Mouse (Mus musculus): ENCODE results near the gene Gm10320.

DNA sequence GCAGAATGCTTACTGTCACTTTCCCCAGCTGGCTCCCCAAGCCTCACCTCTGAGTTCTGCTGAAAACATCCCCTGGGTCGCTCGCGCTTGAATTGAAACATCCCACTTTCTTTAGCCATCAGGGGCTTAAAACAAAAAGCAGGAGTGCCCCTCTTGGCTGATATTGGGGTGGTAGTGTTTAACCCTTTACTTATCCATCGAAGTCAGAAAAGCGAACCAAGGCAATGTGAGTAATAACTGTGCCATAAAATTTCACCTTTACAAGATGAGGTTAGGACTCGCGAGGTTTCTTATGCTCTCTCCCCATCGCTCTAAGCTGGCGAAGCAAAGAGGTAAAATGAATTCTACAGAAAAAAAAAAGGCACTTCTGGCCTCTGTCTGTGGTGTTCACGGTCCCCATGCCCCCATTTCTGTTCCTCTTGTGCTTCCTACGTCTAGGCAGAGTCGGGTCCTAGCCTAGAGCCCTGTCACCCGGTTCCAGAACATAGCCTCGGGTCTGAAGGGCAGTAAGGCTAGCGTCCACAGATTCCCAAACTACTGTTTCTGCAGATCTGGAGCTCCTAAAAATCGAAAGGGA lies 10.5 kb upstream of the Gm10320 start:
- TF ChIP-seq GATA1 (IDR thresholded peaks at IDR 0.05; ENCODE audit: low read length) (no peak), TAL1 (IDR thresholded peaks at IDR 0.05; ENCODE audit: low read length) (no peak)
